Mouse (Mus musculus) layer of hippocampus, adult 9-10 months (tissue): ENCODE data around the gene Yif1a.
A peak's percentile ranks its signal among the peaks of the same experiment; 100 is the strongest.

Experiments
- DNase-seq: peaks from one replicate; pipeline ENCODE4 v3.0.0; 2022; ENCODE audit warnings: low spot score

Gene Yif1a

DNA sequence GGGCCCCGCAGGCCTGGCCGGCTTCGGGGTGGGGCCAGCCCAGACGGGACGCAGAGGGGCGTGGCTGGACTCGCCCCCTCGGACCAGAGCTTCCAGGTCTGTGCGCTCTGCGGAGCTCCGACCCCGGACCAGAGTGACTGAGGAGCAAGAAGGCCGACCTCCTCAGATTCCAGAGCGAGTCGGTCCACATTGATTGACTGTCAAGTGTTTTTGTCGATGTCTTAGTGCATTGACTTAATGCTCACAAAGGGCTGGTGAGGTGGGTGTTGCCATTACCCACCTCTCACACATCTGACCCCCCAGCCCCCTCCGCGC, 30.0 kb downstream of the Yif1a start, which contains the start of gene Klc2:
Gene Klc2 (minus strand): TSS at position 177 of the 315 bp plus-strand sequence.
- no peak for DNase-seq

DNA sequence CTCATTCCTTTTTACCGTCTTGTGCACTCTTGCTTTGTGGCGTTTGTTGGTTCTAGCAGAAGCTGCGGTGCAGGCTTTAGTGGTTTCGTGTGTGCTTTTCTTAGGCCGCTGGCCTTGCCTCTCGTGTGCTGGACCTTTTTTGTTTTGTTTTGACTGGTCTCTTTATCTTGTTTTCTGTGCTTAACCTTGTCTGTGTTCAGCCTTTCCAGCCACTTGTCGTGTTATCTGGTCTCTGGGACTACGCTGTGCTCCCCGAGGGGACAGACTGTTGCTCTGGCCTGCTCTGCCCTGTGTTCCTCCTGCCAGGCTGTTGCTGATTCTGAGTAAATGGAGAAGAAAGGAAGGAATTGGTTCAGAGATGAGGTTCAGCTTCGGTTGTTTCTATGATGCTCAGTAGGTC, 34.2 kb downstream of the Yif1a start:
- DNase-seq, result no peak

DNA sequence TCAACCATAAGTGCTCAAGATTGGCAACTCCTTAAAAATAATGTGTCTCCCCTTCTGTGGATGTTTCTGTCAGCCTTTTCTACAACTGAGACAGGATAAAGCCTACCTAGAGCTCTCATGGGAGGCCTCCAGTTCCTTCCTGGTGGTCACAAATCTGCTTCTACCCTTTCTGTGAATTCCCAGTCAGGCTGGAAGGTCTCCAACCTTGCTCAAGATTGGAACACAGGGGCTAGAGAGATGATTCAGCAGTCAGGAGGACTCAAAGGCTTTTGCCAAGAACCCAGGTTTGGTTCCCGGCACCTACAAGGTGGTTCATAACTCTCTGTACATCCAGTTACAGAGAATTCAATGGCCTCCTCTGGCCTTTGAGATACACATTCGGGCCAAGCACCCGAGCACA, 34.9 kb downstream of the Yif1a start:
- no peak for DNase-seq

DNA sequence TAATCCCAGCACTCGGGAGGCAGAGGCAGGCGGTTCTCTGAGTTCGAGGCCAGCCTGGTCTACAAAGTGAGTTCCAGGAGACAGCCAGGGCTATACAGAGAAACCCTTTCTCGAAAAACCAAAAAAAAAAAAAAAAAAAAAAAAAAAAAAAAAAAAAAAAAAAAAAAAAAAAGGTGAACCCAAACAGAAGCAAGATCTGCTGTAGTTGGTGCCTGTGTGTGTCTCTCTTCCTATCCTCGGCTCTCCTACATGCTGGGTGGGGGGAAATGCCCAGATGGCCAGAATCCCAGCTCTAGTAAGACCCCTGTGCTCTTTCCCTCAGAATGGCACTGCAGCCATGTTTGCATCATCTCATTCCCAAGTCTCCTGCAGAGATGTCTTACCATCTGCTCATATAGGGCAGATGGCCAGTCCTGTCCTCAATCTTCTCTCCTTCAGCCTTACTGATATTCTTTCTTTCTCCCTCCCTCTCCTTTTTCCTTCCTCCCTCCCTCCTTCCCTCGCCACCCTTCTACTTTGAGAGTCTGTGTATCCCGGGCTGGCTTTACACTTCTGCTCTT, 35.8 kb downstream of the Yif1a start:
- no peak for DNase-seq

DNA sequence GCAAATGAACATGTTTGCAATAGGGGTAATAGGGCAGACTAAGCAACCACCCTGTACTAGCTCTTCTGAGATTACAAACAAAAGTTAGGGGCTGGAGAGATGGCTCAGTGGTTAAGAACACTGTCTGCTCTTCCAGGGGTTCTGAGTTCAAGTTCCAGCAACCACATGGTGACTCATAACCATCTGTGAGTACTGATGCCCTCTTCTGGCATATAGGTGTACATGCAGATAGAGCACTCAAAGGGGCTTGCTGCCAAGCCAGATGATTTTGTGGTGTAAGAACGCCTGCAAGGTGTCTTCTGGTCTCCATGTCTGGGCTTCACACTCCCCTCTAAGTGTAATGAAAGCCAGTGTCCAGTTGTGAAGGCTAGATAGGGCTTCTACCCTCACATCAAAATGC, 41.4 kb downstream of the Yif1a start:
- DNase-seq, result no peak

DNA sequence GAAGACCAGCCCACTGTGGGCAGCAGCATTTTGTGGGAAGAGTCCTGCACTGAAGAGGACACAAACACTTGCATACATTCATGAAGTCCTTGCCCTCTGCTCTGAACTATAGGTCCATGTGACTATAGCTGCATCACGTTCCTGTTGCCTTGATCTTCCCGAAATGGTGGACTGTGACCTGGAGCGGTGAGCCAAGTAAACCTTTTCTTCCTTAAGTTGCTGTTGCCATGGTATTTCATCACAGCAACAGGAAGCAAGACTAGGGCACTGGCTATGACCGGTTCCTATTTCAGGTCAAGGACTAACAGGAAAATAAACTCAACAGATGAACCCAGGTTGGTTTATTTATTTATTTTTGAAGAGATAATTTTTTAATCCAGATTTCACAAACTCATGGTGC, 42.9 kb downstream of the Yif1a start:
- no peak for DNase-seq

DNA sequence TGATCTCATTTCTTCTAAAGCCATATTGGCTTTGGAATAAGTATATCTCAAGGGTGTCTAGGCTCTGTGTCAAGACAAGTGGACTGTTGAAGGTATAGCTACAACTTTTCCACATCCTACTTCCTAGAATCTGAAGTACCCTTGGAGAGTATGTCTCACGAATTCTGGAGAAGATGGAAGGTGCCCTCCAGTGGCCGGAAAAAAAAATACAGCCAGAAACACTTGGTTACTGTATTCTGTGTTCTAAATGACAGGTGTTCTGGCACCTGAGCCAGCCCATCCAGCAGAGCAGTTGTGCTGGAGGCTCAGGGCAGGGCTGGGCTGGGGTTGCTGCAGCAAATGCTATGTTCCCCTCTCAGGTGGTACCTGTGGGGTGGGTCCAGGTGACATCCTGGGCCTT, 51.3 kb downstream of the Yif1a start:
- peak; percentile 60 for DNase-seq
